Comparison of ENCODE assay signal across 12 mouse cellular contexts in the genomic region with DNA sequence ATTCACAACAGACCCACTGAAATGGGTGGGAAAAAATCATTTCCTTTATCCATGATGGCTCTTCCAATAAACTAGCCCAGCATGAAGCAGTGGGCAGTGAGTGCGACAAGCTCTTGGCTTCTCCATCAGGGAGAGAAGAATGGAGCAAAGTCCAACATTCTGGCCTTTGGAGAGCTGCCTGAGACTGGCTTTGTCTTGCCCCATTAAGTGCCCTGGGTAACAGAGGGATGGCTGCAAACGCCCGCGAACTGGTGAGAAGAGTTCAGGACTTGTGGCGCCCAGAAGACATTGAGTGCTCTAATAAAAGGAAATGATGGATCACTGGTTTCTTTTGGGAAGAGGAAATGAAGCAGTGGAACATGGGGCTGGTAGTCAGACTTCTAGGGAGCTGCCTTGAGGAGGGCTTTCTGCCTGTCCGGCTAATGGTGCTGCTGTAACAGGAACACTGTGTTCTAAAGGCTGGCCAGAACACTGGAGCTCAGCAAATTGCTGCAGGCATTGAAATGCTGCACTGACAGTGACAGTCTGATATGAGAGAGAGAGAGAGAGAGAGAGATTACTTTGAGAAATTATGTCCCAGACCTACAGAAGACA.
A peak's percentile ranks its signal among the peaks of the same experiment; 100 is the strongest.
DNase-seq lines count a peak whose midpoint lies in the region; ATAC-seq and TF ChIP-seq lines count a peak whose summit lies in the region.
"Had no signal": no experiment of that assay in that cellular context is flagged by ENCODE, and none has a peak within 500 bp of the region (broad histone marks: within the 10 kb centered on the region; RNA-seq: fewer than 3 reads in every experiment).

No protein-coding gene starts in this region.

- H3K36me3 ChIP-seq in hindbrain, embryonic 15.5 days = no peaks in the 10 kb centered on the region
- no peaks in the 10 kb centered on the region for H3K36me3 ChIP-seq in hindbrain, embryonic 11.5 days (ENCODE audit: control insufficient read depth, insufficient read depth, low read length)
- H3K36me3 ChIP-seq in midbrain, postnatal 0 days (ENCODE audit: insufficient read depth, low read length) = no peaks in the 10 kb centered on the region
- H3K36me3 ChIP-seq in midbrain, embryonic 16.5 days (ENCODE audit: control insufficient read depth, insufficient read depth, low read length) = no peaks in the 10 kb centered on the region
- H3K36me3 ChIP-seq: embryonic facial prominence, embryonic 12.5 days; midbrain, embryonic 12.5 days had no signal

- intact Hi-C loops in heart, postnatal 36 days (cut with DNase I) = no loop called here

- H3K4me1 ChIP-seq in hindbrain, embryonic 15.5 days (replicated peaks) = no peaks in the 10 kb centered on the region
- no peaks in the 10 kb centered on the region for H3K4me1 ChIP-seq in hindbrain, embryonic 11.5 days (replicated peaks; ENCODE audit: control insufficient read depth, insufficient read depth, low read length)
- no peaks in the 10 kb centered on the region for H3K4me1 ChIP-seq in midbrain, postnatal 0 days (ENCODE audit: insufficient read depth, low read length)
- 0 out of 2 replicates have a peak, but pooled peaks cover 3% of the 10 kb centered on the region for H3K4me1 ChIP-seq in midbrain, embryonic 16.5 days (ENCODE audit: control insufficient read depth, insufficient read depth, low read length)
- H3K4me1 ChIP-seq: embryonic facial prominence, embryonic 12.5 days had no signal

- no peaks in the 10 kb centered on the region for H3K9me3 ChIP-seq in hindbrain, embryonic 15.5 days
- H3K9me3 ChIP-seq in hindbrain, embryonic 11.5 days (ENCODE audit: control insufficient read depth, low read length) = no peaks in the 10 kb centered on the region
- no peaks in the 10 kb centered on the region for H3K9me3 ChIP-seq in midbrain, postnatal 0 days (ENCODE audit: low read length)
- no peaks in the 10 kb centered on the region for H3K9me3 ChIP-seq in midbrain, embryonic 16.5 days (replicated peaks; ENCODE audit: control insufficient read depth, low read length, poor library complexity, severe bottlenecking)
- H3K9me3 ChIP-seq: embryonic facial prominence, embryonic 12.5 days; midbrain, embryonic 12.5 days had no signal

- peak; percentile 85 for ATAC-seq in hindbrain, embryonic 15.5 days (ENCODE audit: low FRiP score, low read depth)
- ATAC-seq in hindbrain, embryonic 11.5 days (ENCODE audit: low FRiP score) = no peak
- peak; percentile 70; the same call in 1 of the 2 replicates for ATAC-seq in midbrain, postnatal 0 days (ENCODE audit: low FRiP score)
- ATAC-seq in midbrain, embryonic 16.5 days = no peak
- ATAC-seq: liver, postnatal 0 days had no signal

- WGBS in hindbrain, embryonic 15.5 days = 27% methylated on average over 6 of the region's 6 CpGs
- 40% methylated on average over 6 of the region's 6 CpGs for WGBS in hindbrain, embryonic 11.5 days
- 73% methylated on average over 6 of the region's 6 CpGs for WGBS in midbrain, postnatal 0 days
- 71% methylated on average over 6 of the region's 6 CpGs for WGBS in midbrain, embryonic 16.5 days

- no peak for TF ChIP-seq CTCF in midbrain, postnatal 0 days (IDR thresholded peaks at IDR 0.05)

- H3K4me3 ChIP-seq in hindbrain, embryonic 15.5 days = no peak overlapping the region
- H3K4me3 ChIP-seq in hindbrain, embryonic 11.5 days (ENCODE audit: low read depth, low read length) = no peak overlapping the region
- H3K4me3 ChIP-seq in midbrain, postnatal 0 days (ENCODE audit: low read depth, low read length) = no peak overlapping the region
- no peak overlapping the region for H3K4me3 ChIP-seq in midbrain, embryonic 16.5 days (ENCODE audit: low read depth, low read length)
- H3K4me3 ChIP-seq: embryonic facial prominence, embryonic 12.5 days; midbrain, embryonic 12.5 days had no signal

- H3K27ac ChIP-seq in hindbrain, embryonic 15.5 days (replicated peaks) = no peak overlapping the region
- H3K27ac ChIP-seq in hindbrain, embryonic 11.5 days (ENCODE audit: low read depth, low read length) = no peak overlapping the region
- no peak overlapping the region for H3K27ac ChIP-seq in midbrain, postnatal 0 days (ENCODE audit: low read depth, low read length)
- no peak overlapping the region for H3K27ac ChIP-seq in midbrain, embryonic 16.5 days (ENCODE audit: low read length)
- H3K27ac ChIP-seq: embryonic facial prominence, embryonic 12.5 days; midbrain, embryonic 12.5 days had no signal

- no peak overlapping the region for H3K4me2 ChIP-seq in hindbrain, embryonic 15.5 days
- no peak overlapping the region for H3K4me2 ChIP-seq in hindbrain, embryonic 11.5 days (replicated peaks; ENCODE audit: low read depth, low read length)
- no peak overlapping the region for H3K4me2 ChIP-seq in midbrain, postnatal 0 days (ENCODE audit: low read depth, low read length, poor library complexity, severe bottlenecking)
- no peak overlapping the region for H3K4me2 ChIP-seq in midbrain, embryonic 16.5 days (ENCODE audit: low read length)
- H3K4me2 ChIP-seq: embryonic facial prominence, embryonic 12.5 days; midbrain, embryonic 12.5 days had no signal

- H3K9ac ChIP-seq in hindbrain, embryonic 15.5 days = no peak overlapping the region
- H3K9ac ChIP-seq in hindbrain, embryonic 11.5 days (ENCODE audit: low read depth, low read length) = no peak overlapping the region
- no peak overlapping the region for H3K9ac ChIP-seq in midbrain, postnatal 0 days (replicated peaks; ENCODE audit: low read length, poor library complexity, severe bottlenecking)
- H3K9ac ChIP-seq in midbrain, embryonic 16.5 days (ENCODE audit: low read depth, low read length) = no peak overlapping the region
- H3K9ac ChIP-seq: embryonic facial prominence, embryonic 12.5 days; liver, postnatal 0 days; midbrain, embryonic 12.5 days had no signal

- no peaks in the 10 kb centered on the region for H3K27me3 ChIP-seq in hindbrain, embryonic 15.5 days
- no peaks in the 10 kb centered on the region for H3K27me3 ChIP-seq in hindbrain, embryonic 11.5 days (ENCODE audit: control insufficient read depth, insufficient read depth, low read length)
- H3K27me3 ChIP-seq in midbrain, postnatal 0 days (ENCODE audit: insufficient read depth, low read length) = no peaks in the 10 kb centered on the region
- H3K27me3 ChIP-seq in midbrain, embryonic 16.5 days (ENCODE audit: control insufficient read depth, insufficient read depth, low read depth, low read length) = no peaks in the 10 kb centered on the region
- H3K27me3 ChIP-seq: embryonic facial prominence, embryonic 12.5 days; midbrain, embryonic 12.5 days had no signal

- DNase-seq in hindbrain, embryonic 11.5 days (ENCODE audit: low spot score) = no peak
- peak; percentile 83 for DNase-seq in midbrain, postnatal 0 days (ENCODE audit: low spot score)
- DNase-seq in cerebellum, postnatal 10 days = peak; percentile 53 to 73
- DNase-seq in layer of hippocampus, adult 9-11 months = peak; percentile 12
- no peak for DNase-seq in heart, postnatal 36 days
- DNase-seq: liver, postnatal 0 days; lung, postnatal 36 days; thymus, adult 18-20 months had no signal

Comparison
In these comparisons a context has a peak if more than half of its experiments do, and no peak if none do; other contexts are left out.
1. ATAC-seq: peak in hindbrain, embryonic 15.5 days (single experiment) and midbrain, postnatal 0 days (single experiment); none in hindbrain, embryonic 11.5 days (single experiment) and midbrain, embryonic 16.5 days (single experiment).
2. DNase-seq: peak in midbrain, postnatal 0 days (single experiment), cerebellum, postnatal 10 days (2 of 2) and layer of hippocampus, adult 9-11 months (single experiment); none in hindbrain, embryonic 11.5 days (single experiment) and heart, postnatal 36 days (0 of 2).